Mouse (Mus musculus) left cerebral cortex, adult 2 months (tissue): ENCODE measurements around the gene 6030468B19Rik. TPM values are rescaled to one million over a fixed set of nuclear protein-coding genes. Genes with fewer than 3 reads are reported as not detected.
"Not testable (repeated sequence)": the region's sequence is repeated elsewhere in the genome, so short reads cannot be mapped to it uniquely, and the experiment has no call there.

ENCODE experiments used
- DNase-seq, 2 experiments: peaks; one replicate each; pipeline ENCODE4 v3.0.0; 2021 to 2022; ENCODE audit warnings: low spot score in 2 of 2, mixed read lengths in 1 of 2; ENCODE audit errors: extremely low spot score in 1 of 2
- H3K27ac ChIP-seq: fragments of 200-600 bp; 2 replicates; pipeline ENCODE4 v1.8.1; 2022
- H3K4me3 ChIP-seq: fragments of 200-600 bp; 2 replicates; pipeline ENCODE4 v1.8.1; 2022
- CTCF ChIP-seq: fragments of 200-600 bp; IDR thresholded peaks from 2 replicates; pipeline ENCODE4 v1.8.1; 2022; ENCODE audit warnings: antibody characterized with exemption, mild to moderate bottlenecking, moderate library complexity
- intact Hi-C: fragments of 180-260 bp; cut with DNase I; formaldehyde crosslinking; loops from one replicate; pipeline ENCODE4 v1.15.1; 2025
- total RNA-seq, 2 experiments: library from RNA; stranded (reverse); gene quantifications; 2 replicates each; pipeline ENCODE4 v1.2.3; 2021

The 6030468B19Rik gene
- total RNA-seq, 2 experiments from 2014 or later, result not detected

DNA sequence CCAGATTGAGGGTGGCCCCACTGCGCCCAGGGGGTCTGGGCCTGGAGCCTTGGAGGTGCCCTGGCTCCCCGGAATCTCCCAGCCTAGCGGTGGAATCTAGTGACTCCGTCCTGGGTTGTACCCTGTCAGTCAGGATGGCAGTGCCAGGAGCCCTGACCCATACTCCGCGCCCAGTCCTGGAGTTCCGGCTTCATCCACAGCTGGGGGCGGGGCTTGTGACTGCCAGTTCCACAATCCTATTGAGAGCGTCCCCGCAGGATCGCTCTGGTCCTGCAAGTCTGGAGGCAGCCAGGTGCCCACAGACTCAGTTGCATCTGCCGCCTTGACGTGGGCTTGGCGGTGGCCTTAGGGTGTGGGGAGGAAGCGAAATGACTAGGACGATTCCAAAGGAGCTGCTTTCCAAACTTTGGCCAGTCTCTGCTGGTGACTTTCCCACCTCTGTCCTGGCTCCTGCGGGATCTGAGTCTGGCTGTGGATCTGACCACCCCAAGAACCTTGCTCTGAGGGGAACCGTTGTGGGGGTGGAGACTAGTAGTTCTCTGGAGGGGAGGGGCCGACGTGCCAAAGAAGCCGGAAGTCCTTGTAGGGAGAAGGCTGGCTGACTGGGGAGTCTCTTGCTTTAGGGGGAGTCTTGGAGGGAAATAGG lies 13.1 kb downstream of the 6030468B19Rik start:
- peak overlapping the region; percentile 63; the same call in 1 of the 2 replicates for H3K27ac ChIP-seq
- peak; percentile 47 for TF ChIP-seq CTCF
- H3K4me3 ChIP-seq, result peak overlapping the region; percentile 77
- peak; percentile 53 to 64 for DNase-seq
- intact Hi-C loops, result no loop called here

DNA sequence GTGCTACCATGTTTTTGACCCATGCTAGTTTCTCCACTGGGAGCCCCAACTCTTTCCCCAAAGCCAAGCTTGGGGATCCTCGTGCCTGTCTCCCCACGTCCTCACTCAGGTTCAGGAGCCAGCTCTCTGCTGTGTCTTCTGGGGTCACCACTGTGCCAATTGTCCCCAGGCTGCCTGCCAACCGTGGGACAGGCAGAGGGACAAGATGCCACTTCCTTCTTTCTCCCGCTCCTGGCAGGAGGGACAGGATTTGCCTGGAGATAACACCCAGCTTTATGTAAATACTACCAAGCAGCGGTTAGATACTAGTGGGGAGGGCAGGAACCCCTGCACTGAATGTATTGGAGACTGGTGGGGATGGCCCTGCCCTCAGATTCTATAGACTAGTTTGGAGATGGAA lies 16.4 kb downstream of the 6030468B19Rik start:
- Histone ChIP-seq H3K4me3 (no peak overlapping the region), H3K27ac (no peak overlapping the region)
- no peak for DNase-seq
- TF ChIP-seq CTCF, result no peak
- intact Hi-C loops, result no loop called here

DNA sequence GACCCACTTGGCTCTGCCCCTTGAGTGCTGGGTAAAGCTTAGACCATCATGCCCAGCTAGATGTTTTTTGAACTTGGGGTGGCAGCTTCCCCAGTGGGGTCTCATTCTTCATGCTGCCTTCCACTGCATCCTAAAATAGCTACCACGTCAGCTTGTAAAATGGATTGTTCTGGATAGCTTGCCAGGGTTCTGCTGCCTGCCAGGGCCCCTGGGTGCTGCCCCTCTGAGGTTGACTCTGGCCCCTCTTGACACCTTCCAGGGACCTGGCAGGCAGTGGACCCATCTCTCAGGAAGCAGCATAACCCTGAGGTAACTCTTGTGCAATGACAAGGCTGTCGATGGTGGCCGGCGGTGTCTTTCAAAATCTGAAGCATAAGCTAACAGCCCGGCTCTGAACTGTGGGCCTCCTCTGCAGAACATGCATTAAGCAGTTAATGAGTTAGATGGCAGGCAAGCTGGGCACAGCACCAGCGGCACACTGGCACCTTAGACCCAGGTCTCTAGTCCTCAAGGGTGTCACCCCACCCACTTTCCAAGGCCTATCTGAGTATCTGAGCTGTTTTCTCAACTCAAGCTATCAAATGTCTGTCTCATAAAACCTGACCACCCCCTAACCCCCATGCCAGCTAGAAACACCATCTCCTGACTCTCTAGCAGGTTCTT lies 17.4 kb downstream of the 6030468B19Rik start:
- DNase-seq, result no peak
- H3K4me3 ChIP-seq, result no peak overlapping the region
- no peak overlapping the region for H3K27ac ChIP-seq
- no peak for TF ChIP-seq CTCF
- intact Hi-C loops, result no loop called here

DNA sequence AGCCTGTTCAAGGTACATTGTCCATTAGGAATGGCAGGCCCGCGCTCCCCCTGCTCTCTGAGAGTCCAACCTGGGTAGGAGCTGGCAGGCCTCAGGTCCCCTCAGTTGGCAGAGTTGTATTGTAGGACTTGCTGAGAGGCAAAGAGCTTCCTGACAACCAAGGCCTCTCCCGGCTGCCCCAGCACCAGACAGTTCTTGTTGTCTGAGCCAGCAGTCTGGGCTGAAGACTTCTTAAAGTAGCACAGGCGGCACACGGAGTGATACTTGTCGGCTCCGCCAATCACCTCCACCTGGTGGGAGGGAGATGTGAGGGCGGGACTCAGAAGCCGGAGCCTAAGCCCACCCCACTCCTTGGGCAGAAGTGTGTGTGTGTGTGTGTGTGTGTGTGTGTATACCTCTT lies 18.4 kb downstream of the 6030468B19Rik start:
- H3K27ac ChIP-seq, intact Hi-C loops, DNase-seq, H3K4me3 ChIP-seq: not testable (repeated sequence)

DNA sequence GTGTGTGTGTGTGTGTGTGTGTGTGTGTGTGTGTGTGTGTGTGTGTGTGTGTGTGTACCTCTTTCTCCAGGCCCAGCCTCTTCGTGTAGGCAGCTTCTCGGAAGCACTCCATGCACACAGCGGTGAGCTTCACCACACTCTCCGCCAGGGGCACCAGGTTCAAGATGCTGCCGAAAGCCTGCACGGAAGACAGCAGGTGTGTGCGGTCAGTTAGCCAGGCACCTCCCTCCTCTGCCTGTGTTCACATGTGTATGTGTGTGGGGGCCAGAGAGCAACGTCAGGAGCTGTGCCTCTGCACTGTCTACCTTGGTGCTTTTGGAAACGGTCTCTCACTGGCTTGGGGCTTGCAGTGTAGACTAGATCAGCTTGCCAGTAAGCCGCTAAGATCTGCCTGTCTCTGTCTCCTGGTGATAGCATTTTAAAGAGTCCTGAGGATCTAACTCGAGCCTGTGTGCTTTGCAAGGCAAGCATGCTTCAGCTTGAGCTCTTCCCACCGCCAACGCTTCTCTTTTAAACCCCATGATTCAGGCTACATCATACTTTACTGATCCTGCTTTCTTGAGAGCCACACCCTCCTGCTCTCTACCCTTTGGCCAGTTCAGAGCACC lies 19.0 kb downstream of the 6030468B19Rik start:
- TF ChIP-seq CTCF, result no peak; the same call in 1 of the 2 replicates
- Histone ChIP-seq H3K4me3 (no peak overlapping the region), H3K27ac (no peak overlapping the region)
- DNase-seq, result no peak
- intact Hi-C loops, result no loop called here

DNA sequence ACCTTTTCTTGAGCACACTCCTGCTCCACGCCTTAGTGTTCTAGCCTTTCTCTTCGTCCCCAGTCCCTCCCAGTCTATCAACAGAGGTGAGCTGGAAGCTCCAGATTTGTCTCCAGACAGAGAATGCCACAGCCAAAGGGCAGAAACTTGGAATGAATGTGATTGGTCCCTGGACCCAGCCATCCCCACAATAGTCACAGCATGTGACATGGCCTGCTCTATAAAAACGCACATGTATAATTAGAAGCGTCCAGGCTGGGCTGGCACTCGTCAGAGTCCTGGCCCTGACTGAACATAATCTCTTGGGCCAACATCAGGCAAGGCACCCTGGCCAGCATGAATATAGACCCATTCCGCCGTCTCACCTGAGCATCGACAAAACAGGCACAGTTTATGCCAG lies 21.6 kb downstream of the 6030468B19Rik start:
- intact Hi-C loops, result no loop called here
- no peak overlapping the region for H3K4me3 ChIP-seq
- no peak for DNase-seq
- H3K27ac ChIP-seq, result no peak overlapping the region
- TF ChIP-seq CTCF, result no peak

DNA sequence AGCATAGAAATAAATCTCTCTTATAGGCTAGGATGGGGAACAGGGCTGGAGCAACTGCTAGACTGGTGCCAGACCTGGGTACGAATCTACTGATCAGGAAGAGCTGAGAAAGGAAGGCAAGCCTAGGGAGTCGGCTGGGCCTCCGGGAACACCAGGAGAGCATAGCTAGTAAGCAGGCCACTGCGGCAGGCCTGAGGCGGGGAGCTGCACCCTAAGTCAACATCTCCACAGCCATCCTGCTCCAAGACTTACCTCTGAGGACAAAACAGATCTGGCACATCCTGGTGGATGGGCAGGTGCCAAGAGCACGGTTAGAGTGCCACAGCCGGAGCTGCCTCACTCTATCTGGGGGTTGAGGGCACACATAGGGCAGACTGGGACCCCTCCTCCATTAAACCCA lies 22.7 kb downstream of the 6030468B19Rik start:
- intact Hi-C loops, result no loop called here
- TF ChIP-seq CTCF, result no peak
- Histone ChIP-seq H3K4me3 (no peak overlapping the region), H3K27ac (no peak overlapping the region)
- DNase-seq, result no peak

DNA sequence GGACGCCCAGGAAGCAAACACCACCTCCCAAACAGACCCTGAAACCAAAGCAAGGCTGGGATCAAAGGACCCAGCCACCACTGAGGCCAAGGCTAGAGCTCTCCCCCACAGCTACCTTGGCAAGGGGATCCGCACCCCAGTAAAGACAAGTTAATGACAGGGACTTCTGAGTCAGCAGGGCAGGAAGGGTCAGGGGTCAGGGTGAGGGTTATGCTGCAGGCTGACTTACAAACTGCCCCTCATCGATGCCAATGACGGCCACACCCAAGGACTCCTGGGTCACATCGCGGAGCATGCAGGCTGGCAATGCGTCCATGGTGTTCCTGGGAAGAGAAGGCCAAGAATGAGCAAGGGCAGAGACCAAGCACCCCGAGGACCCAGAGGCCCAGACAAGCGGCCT lies 24.4 kb downstream of the 6030468B19Rik start:
- no peak for TF ChIP-seq CTCF
- Histone ChIP-seq H3K4me3 (no peak overlapping the region), H3K27ac (no peak overlapping the region)
- no peak for DNase-seq
- intact Hi-C loops, result no loop called here

DNA sequence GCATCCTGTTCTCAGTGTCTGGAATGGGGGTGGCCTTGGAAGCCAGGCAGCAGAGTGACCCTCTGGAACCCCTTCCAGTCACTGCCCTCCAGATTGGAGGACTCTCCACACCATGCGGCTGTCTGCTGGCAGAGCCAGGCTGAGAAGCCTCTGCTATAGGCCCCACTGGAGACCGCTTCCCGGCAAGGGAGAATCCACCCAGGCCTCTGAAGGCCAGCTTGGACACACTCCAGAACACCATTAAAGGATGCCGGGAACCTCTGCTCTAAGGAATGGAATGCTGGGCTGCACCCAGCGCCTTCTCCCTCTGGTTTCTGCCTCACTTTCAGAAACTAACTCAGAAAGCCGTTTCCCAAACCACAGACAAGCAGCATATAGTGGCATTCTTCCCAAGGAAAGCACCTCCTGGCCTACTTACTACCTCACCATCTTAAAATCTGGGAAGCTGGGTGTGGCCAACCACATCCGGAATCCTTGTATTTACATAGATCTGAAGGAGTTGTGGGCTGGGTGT lies 25.3 kb downstream of the 6030468B19Rik start:
- Histone ChIP-seq H3K27ac (no peak overlapping the region), H3K4me3 (no peak overlapping the region)
- no peak for TF ChIP-seq CTCF
- no peak for DNase-seq
- intact Hi-C loops, result no loop called here

DNA sequence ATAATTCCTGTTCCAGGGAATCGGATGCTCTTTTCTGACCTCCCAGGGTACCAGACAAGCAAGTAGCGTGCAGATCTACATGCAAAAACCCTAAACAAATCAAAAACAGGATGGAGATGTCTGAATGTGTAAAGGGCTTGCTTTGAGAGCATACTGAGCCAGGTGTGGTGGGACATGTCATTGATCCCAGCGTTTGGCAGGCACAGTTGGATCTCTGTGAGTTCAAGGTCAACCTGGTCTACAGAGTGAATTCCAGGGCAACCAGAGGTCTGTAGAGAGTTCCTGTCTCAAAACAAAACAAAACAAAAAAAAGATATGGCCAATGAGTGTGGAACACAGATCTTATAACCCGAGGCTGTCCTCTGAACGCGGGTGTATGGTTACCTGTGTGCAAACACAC lies 26.0 kb downstream of the 6030468B19Rik start:
- Histone ChIP-seq H3K4me3 (no peak overlapping the region), H3K27ac (no peak overlapping the region)
- intact Hi-C loops, result no loop called here
- no peak for TF ChIP-seq CTCF
- no peak for DNase-seq

DNA sequence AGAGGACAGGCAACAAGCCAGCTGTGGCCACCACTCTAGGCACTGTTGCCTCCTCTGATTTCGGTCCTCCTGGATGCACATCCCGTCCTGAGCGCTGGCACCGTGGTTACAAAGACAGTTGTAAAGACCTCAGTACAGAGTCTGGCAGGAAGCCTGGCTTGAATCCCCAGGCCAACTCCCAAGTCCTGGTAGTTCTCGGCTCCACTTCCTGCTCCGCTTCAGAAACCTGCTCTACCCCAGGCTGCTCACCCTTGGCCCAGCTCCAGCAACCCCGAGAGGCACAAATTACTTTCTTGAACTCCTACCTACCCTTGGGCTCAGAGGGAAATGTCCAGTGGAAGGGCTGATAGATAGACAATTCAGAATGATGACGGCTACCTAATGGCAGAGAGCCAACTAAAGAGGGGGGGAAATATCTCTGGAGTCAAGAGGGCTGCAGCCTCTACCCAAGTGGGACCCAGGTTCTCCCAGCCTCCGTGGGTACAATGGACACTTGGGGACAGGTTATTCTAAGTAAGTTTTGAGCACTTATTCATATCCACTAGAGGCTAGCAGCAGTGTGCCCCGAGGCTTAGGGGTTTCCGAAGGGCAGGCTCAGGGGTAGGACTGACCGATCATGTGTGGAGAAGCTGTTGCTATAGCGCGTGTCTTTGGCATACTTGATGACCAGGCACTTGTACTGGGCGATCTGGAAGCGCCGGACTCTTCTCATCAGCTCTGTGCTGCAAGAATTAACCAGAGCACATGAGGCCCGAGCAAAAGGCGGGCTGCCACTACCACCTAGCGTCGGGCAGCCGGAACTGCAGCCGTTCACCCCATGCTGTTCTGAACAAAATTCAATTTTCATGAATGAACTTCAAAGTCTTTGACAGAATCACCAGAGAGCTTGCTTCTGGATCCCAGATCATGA lies 26.9 kb downstream of the 6030468B19Rik start:
- Histone ChIP-seq H3K4me3 (no peak overlapping the region), H3K27ac (no peak overlapping the region)
- intact Hi-C loops, result loop anchor here (1.0 to 2.0 kb wide), 4 partner anchors 34 to 458 kb away; no protein-coding TSS in a partner anchor
- peak; percentile 93 for TF ChIP-seq CTCF
- peak; percentile 79 for DNase-seq
